Mouse (Mus musculus): Measurements from ENCODE around the gene Rab4b. TPM values are rescaled to one million over a fixed set of nuclear protein-coding genes. Genes with fewer than 3 reads are reported as not detected.
A peak's percentile ranks its signal among the peaks of the same experiment; 100 is the strongest.

Rab4b gene
- 56.3 TPM for polyA plus RNA-seq (2012; fragmentation: generic; extraction: Trizol)

- TF ChIP-seq USF1 (IDR thresholded peaks at IDR 0.05; ENCODE audit: low read depth) (no peak), MYOG (IDR thresholded peaks at IDR 0.05; ENCODE audit: control insufficient read depth in 1 of 3, insufficient read depth in 1 of 3, insufficient read length in 2 of 3, low read depth in 2 of 3) (no peak), SRF (IDR thresholded peaks at IDR 0.05; ENCODE audit: control insufficient read depth, insufficient read length, low read depth) (peak; percentile 54), TCF3 (IDR thresholded peaks at IDR 0.05; ENCODE audit: insufficient read length, low read depth) (no peak), REST (IDR thresholded peaks at IDR 0.05; ENCODE audit: insufficient read depth, insufficient read length) (no peak), E2F4 (IDR thresholded peaks at IDR 0.05; ENCODE audit: insufficient read depth) (no peak), TCF12 (IDR thresholded peaks at IDR 0.05; ENCODE audit: insufficient read depth, poor library complexity, severe bottlenecking) (no peak), POLR2A (IDR thresholded peaks at IDR 0.05; ENCODE audit: insufficient read length, low read depth) (peak; percentile 41)
- Histone ChIP-seq H3K27me3 (ENCODE audit: control insufficient read depth, insufficient read depth, insufficient read length) (no peaks in the 10 kb centered on the region), H3K79me2 (ENCODE audit: control insufficient read depth, insufficient read depth) (peaks cover 7% of the 10 kb centered on the region), H3K4me2 (ENCODE audit: low read depth) (peak within 1 kb of the TSS; percentile 82), H3K36me3 (ENCODE audit: control insufficient read depth, insufficient read depth) (peaks cover 5% of the 10 kb centered on the region), H3K4me3 (peak within 1 kb of the TSS; percentile 42), H3ac (ENCODE audit: control insufficient read depth, insufficient read length) (peak within 1 kb of the TSS; percentile 7)
These were observed at the start of gene Rab4b for GRCm38 (mm10) chr7:27178324-27179216. Rab4b (minus strand) TSS chr7:27178896.

DNA sequence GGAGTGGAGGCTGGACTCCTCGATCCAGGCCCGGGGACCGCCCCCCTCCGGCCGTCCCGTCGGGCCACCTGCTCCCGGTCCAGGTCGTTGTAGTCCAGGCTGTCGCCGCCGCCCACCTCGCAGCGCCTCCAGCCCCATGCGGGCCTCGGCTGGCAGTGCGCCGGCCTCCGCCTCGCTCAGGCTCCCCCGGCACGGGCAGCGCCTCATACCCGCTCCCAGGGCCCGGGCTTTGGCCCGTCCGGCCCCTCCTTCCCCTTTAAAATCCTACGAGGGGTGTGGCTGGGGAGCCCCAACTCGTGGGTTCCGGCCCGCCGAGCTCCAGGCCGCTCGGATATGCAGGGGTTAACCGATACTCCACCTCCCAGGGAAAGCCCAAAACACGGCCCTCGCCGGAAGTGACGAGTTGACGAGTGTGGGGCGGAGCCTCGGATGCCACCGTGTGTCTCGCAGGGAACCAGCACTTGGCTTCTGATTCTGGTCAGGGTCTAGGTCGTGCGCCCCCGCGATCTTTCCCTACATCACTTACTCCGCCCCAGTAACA is 49.7 kb upstream of the Rab4b start, which contains the start of gene Itpkc:
Gene Itpkc (minus strand): TSS at position 381 of the 541 bp plus-strand sequence.
- no peaks in the 10 kb centered on the region for H3K36me3 ChIP-seq (ENCODE audit: control insufficient read depth, insufficient read depth)
- peak within 1 kb of the TSS; percentile 80 for H3ac ChIP-seq (ENCODE audit: control insufficient read depth, insufficient read length)
- peak within 1 kb of the TSS; percentile 95 for H3K4me2 ChIP-seq (ENCODE audit: low read depth)
- TF ChIP-seq MYOD1 (IDR thresholded peaks at IDR 0.05; ENCODE audit: control insufficient read depth in 1 of 3, insufficient read length in 2 of 3, low read depth in 2 of 3) (peak in 1 of 3 experiments; percentile 46), TCF3 (IDR thresholded peaks at IDR 0.05; ENCODE audit: insufficient read length, low read depth) (no peak), POLR2A (IDR thresholded peaks at IDR 0.05; ENCODE audit: insufficient read length, low read depth) (peak; percentile 94), TCF12 (IDR thresholded peaks at IDR 0.05; ENCODE audit: insufficient read depth, poor library complexity, severe bottlenecking) (no peak), POLR2AphosphoS2 (IDR thresholded peaks at IDR 0.05; ENCODE audit: insufficient read length, low read depth) (peak; percentile 96), MYOG (IDR thresholded peaks at IDR 0.05; ENCODE audit: control insufficient read depth in 1 of 3, insufficient read depth in 1 of 3, insufficient read length in 2 of 3, low read depth in 2 of 3) (peak in 2 of 3 experiments; percentile 18 to 49), MAX (IDR thresholded peaks at IDR 0.05; ENCODE audit: low read depth) (no peak)
- H3K27me3 ChIP-seq (ENCODE audit: control insufficient read depth, insufficient read depth, insufficient read length), result no peaks in the 10 kb centered on the region
- H3K79me2 ChIP-seq (ENCODE audit: control insufficient read depth, insufficient read depth), result peaks cover 35% of the 10 kb centered on the region
- H3K4me3 ChIP-seq, result peak within 1 kb of the TSS; percentile 67

DNA sequence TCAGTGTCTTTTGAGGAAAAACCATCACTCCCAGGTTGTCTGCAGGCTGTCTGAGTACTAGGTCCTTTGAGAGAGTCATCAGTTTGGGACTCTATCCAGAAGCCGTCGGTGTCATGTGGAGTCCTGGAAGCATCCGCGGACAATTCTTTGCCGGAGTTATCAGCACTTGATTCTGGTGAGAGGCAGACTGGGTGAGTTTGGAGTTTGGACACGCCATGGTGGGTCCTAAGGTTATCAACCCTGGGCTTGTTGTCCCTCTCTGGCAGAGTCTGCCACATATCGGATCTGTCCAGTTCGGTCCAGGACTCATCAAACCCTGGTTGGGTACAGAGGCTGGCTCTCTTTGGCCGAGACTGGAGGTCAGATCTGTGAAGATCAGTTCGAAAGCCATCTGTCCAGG is 49.0 kb upstream of the Rab4b start:
- peak overlapping the region; percentile 80 for H3ac ChIP-seq (ENCODE audit: control insufficient read depth, insufficient read length)
- H3K79me2 ChIP-seq (ENCODE audit: control insufficient read depth, insufficient read depth), result peaks cover 35% of the 10 kb centered on the region
- TF ChIP-seq MYOG (IDR thresholded peaks at IDR 0.05; ENCODE audit: control insufficient read depth in 1 of 3, insufficient read depth in 1 of 3, insufficient read length in 2 of 3, low read depth in 2 of 3) (no peak), REST (IDR thresholded peaks at IDR 0.05; ENCODE audit: insufficient read depth, insufficient read length) (no peak), MAX (IDR thresholded peaks at IDR 0.05; ENCODE audit: low read depth) (no peak), POLR2A (IDR thresholded peaks at IDR 0.05; ENCODE audit: insufficient read length, low read depth) (no peak)
- H3K27me3 ChIP-seq (ENCODE audit: control insufficient read depth, insufficient read depth, insufficient read length), result no peaks in the 10 kb centered on the region
- H3K4me2 ChIP-seq (ENCODE audit: low read depth), result peak overlapping the region; percentile 95
- no peaks in the 10 kb centered on the region for H3K36me3 ChIP-seq (ENCODE audit: control insufficient read depth, insufficient read depth)
- H3K4me3 ChIP-seq, result peak overlapping the region; percentile 67

DNA sequence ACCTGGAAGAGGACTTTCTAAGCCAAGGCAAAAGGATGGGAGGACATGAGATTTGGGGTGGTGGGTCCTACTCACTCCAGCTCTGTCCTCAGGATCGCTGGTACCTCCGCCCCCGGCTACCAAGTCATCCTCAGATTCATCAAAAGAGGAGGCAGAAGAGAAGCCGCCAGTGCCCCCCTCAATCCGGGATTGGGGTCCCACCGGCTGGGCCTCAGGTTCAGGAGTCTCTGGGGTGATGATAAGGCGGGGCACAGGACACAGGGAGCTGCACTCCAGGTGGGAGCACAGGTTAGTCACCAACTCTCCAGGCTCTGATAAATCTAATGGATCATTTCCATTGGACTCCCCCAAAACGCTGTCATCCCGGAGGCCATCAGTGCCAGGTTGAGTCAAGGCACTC is 48.6 kb upstream of the Rab4b start:
- peaks cover 35% of the 10 kb centered on the region for H3K79me2 ChIP-seq (ENCODE audit: control insufficient read depth, insufficient read depth)
- TF ChIP-seq MAX (IDR thresholded peaks at IDR 0.05; ENCODE audit: low read depth), result no peak
- TF ChIP-seq POLR2AphosphoS2 (IDR thresholded peaks at IDR 0.05; ENCODE audit: insufficient read length, low read depth), result no peak
- TF ChIP-seq TCF12 (IDR thresholded peaks at IDR 0.05; ENCODE audit: insufficient read depth, poor library complexity, severe bottlenecking), result no peak
- no peak for TF ChIP-seq POLR2A (IDR thresholded peaks at IDR 0.05; ENCODE audit: insufficient read length, low read depth)
- no peak for TF ChIP-seq REST (IDR thresholded peaks at IDR 0.05; ENCODE audit: insufficient read depth, insufficient read length)
- TF ChIP-seq USF1 (IDR thresholded peaks at IDR 0.05; ENCODE audit: low read depth), result no peak
- no peak for TF ChIP-seq E2F4 (IDR thresholded peaks at IDR 0.05; ENCODE audit: insufficient read depth)
- TF ChIP-seq MYOD1 (IDR thresholded peaks at IDR 0.05; ENCODE audit: control insufficient read depth in 1 of 3, insufficient read length in 2 of 3, low read depth in 2 of 3), result no peak
- no peak for TF ChIP-seq MYOG (IDR thresholded peaks at IDR 0.05; ENCODE audit: control insufficient read depth in 1 of 3, insufficient read depth in 1 of 3, insufficient read length in 2 of 3, low read depth in 2 of 3)
- TF ChIP-seq TCF3 (IDR thresholded peaks at IDR 0.05; ENCODE audit: insufficient read length, low read depth), result no peak
- H3K4me3 ChIP-seq, result peak overlapping the region; percentile 67
- H3K27me3 ChIP-seq (ENCODE audit: control insufficient read depth, insufficient read depth, insufficient read length), result no peaks in the 10 kb centered on the region
- H3ac ChIP-seq (ENCODE audit: control insufficient read depth, insufficient read length), result peak overlapping the region; percentile 80
- no peaks in the 10 kb centered on the region for H3K36me3 ChIP-seq (ENCODE audit: control insufficient read depth, insufficient read depth)
- peak overlapping the region; percentile 95 for H3K4me2 ChIP-seq (ENCODE audit: low read depth)
